Mouse (Mus musculus) left cerebral cortex, postnatal 10 days (tissue): ENCODE measurements around the gene Hspb7. TPM values are rescaled to one million over a fixed set of nuclear protein-coding genes. Genes with fewer than 3 reads are reported as not detected.

Experiments used
- DNase-seq, 2 experiments: peaks; one replicate each; pipeline ENCODE4 v3.0.0; 2021 to 2022; ENCODE audit warnings: low spot score in 2 of 2, mixed read lengths in 1 of 2; ENCODE audit errors: extremely low spot score in 1 of 2
- intact Hi-C: fragments of 180-260 bp; cut with DNase I; formaldehyde crosslinking; loops from one replicate; pipeline ENCODE4 v1.15.1; 2025
- total RNA-seq, 2 experiments: library from RNA; stranded (reverse); gene quantifications; 2 replicates each; pipeline ENCODE4 v1.2.3; 2021

Hspb7 gene
- total RNA-seq, 2 experiments from 2014 or later: 0.11 to 0.20 TPM

- intact Hi-C loops: no loop called here
- DNase-seq: no peak
Measured at GRCm38 (mm10) chr4:141439083-141439803, 18.7 kb downstream of the Hspb7 start.

GRCm38 (mm10) chr4:141440877-141441276 lies 20.3 kb downstream of the Hspb7 start:
- intact Hi-C loops: no loop called here
- DNase-seq: no peak

- no peak for DNase-seq
- intact Hi-C loops: no loop called here
Measured at GRCm38 (mm10) chr4:141443641-141444429, 23.3 kb downstream of the Hspb7 start.

GRCm38 (mm10) chr4:141444451-141445327 lies 24.1 kb downstream of the Hspb7 start, which contains the start of gene Zbtb17:
Gene Zbtb17, plus strand, starts transcription at chr4:141444654.
- intact Hi-C loops: no loop called here
- peak; percentile 83 to 94 for DNase-seq

GRCm38 (mm10) chr4:141445328-141445720 lies 24.7 kb downstream of the Hspb7 start:
- no peak for DNase-seq
- intact Hi-C loops: no loop called here

GRCm38 (mm10) chr4:141446211-141446610 lies 25.6 kb downstream of the Hspb7 start:
- intact Hi-C loops: no loop called here
- no peak for DNase-seq

GRCm38 (mm10) chr4:141451251-141451650 lies 30.7 kb downstream of the Hspb7 start:
- DNase-seq: no peak
- intact Hi-C loops: no loop called here

GRCm38 (mm10) chr4:141451916-141452450 lies 31.4 kb downstream of the Hspb7 start:
- DNase-seq: no peak
- intact Hi-C loops: no loop called here

- intact Hi-C loops: no loop called here
Measured at GRCm38 (mm10) chr4:141454581-141455350, 34.2 kb downstream of the Hspb7 start.

GRCm38 (mm10) chr4:141455526-141455925 lies 34.9 kb downstream of the Hspb7 start:
- DNase-seq: no peak
- intact Hi-C loops: no loop called here

More at GRCm38 (mm10) chr4:141454581-141455350, 34.2 kb downstream of the Hspb7 start:
- DNase-seq: no peak

GRCm38 (mm10) chr4:141456193-141456938 lies 35.8 kb downstream of the Hspb7 start:
- intact Hi-C loops: no loop called here
- DNase-seq: no peak

- intact Hi-C loops: no loop called here
- no peak for DNase-seq
Measured at GRCm38 (mm10) chr4:141458236-141458635, 37.7 kb downstream of the Hspb7 start.

GRCm38 (mm10) chr4:141458888-141459287 lies 38.3 kb downstream of the Hspb7 start:
- no peak for DNase-seq
- intact Hi-C loops: no loop called here

GRCm38 (mm10) chr4:141459766-141460165 lies 39.2 kb downstream of the Hspb7 start:
- intact Hi-C loops: no loop called here
- DNase-seq: no peak

- intact Hi-C loops: no loop called here
- DNase-seq: no peak
Measured at GRCm38 (mm10) chr4:141460481-141460880, 39.9 kb downstream of the Hspb7 start.

- intact Hi-C loops: no loop called here
- DNase-seq: no peak
Measured at GRCm38 (mm10) chr4:141461088-141461487, 40.5 kb downstream of the Hspb7 start.

- DNase-seq: no peak
- intact Hi-C loops: no loop called here
Measured at GRCm38 (mm10) chr4:141461576-141461975, 41.0 kb downstream of the Hspb7 start.

GRCm38 (mm10) chr4:141463472-141463871 lies 42.9 kb downstream of the Hspb7 start:
- intact Hi-C loops: no loop called here
- DNase-seq: peak in 1 of 2 experiments; percentile 41
